Mouse (Mus musculus): ENCODE data around the gene Gpr26.

The Gpr26 gene

DNA sequence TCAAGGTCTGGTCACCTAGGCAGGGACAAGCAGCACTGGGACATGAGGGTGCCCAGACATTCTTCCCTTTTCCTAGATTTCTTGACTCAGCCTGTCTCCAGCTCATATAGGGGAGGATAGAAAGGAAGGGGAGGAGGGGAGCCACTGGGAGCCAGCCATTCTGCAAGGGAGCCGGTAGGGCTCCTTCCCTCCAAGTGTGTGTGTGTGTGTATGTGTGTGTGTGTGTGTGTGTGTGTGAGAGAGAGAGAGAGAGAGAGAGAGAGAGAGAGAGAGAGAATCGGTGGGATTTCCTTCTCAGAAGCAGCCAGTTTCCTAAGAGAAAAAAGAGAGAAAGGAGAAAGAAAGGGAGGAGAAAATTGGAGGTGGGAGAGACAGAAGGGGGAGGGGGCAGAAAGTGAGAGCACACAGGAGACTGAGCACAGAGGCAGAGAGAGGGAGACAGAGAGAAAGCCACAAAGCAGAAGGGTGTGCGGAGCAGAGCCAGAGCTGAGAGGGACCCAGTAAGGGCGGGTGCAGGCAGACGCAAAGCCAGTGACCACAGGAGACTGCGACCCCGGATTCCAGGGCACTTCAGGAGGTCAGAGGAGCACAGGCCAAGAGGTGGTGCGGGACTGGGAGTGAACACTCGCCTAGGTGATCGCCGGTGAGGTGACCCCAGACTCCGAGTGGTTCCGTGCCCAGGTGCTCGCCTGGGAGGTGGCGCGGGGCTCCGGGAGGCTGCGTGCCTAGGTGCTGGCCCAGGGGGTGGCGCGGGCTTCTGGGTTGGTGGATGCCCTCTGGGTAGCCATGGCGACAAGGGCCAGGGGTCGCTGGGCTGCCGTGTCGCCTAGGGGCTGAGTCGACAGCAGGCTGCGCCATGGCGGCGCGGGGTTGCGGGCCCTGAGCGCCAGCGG, at the start of gene Gpr26:
Gene Gpr26, plus strand, starts transcription at position 438 of the 893 bp plus-strand sequence.
- no peak for DNase-seq

DNA sequence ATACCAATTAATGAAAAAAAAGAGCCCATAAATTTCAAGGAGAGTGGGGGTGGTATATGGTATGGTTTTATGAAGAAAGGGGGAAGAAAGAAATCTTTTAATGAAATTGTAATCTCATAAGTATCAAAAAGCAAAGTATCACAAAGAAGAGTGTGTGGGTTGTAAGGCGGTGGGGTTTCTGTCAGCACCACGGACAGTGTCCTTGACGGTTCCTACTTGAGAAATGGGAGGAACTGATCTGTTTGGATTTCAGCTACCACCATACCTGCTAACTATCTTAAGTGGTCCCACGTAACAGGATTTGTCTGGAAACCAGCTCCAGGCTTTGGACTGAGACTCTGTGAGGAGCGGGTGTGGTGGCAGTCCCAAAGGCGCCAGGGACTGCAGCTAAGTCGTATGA, 48.9 kb upstream of the Gpr26 start:
- DNase-seq = no peak

DNA sequence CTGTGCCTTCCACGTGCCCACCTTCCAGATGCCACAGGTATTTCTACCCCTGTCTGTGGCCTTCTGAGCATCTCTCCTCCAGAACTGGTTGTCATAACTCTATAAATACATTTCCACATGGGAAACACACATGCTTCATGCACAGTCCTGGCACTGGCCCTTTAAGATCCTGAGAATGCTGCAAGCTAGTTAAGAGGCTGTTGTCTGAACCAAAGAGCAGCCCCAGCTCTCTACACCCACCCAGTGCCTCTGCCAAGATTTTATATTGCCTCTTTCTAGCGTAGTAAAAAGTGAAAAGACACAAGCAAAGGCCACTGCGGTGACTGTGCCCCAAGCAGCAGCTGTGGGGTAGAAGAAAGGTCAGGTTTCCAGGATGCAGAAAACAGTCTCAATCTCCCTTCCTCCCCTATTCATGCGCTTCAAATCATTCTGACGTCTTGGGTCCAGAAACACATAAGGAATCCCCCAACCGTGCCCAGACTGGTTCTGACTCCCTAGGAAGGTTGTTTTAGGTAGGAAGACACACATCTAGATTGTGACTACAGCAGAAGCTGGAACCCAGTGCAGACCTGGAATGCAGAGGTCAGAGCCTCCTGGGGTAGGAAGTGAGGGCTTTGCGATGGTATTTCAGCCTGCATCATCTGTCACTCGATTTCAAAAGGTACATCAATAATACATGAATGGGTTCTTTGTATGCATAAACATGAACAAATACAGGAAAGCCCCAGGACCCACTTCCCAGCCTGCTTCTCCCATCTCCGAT, 38.8 kb upstream of the Gpr26 start:
- no peak for DNase-seq

DNA sequence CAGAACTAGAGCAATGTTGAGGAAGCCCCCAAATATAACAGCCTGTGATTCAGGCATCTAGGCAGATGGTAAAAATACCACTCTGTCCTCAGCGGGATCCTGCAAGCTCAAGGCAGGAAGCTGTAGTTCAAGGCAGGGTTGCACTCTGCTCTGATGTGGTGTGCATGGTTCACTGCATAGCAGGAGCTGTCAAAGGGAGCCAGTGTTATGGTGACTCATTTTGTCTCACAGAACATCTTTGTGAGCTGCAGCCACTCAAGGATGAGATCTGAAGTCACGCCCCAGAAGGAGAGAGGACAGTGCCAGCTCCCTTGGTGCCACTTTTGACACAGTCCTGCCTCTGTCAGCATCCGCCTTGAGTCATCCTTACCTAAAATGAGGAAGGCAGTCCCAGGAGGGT, 28.6 kb upstream of the Gpr26 start:
- DNase-seq = no peak

DNA sequence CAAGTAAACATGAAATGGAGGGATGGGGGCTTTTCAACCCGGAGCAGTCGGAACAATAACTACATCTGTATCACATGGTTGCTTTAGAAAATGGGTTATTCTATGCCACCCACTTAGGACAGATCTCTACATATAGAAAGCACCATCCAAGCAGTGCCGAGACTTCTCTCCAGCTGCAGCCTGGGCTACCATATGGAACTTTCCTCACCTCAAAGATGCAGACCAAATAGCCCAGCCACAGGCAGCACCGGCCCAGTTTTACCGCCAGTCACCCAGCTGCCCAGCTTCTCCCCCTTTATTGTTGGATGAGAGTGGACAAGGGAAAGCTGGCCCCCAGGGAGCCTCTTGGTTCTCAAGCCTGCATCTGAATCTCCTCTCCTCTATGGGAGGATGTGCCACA, 15.1 kb upstream of the Gpr26 start:
- no peak for DNase-seq

DNA sequence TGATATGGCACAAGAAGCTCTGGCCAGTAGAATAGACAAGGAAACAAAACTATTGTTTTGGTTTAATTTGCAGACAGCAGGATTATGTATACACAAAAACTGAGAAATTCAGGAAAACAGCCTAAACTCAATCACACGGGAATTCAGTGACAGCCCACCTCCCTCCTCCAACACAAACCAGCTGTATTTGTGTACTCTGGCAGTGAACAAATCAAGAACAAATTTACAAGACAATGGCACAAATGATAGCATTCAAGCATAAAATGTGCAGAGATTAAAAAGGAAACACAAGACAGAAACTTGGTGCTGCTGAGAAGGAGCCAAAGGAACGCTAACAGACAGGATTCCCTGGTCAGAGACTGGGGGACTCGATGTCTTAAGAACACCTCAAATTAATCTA, 12.9 kb upstream of the Gpr26 start:
- DNase-seq = no peak

DNA sequence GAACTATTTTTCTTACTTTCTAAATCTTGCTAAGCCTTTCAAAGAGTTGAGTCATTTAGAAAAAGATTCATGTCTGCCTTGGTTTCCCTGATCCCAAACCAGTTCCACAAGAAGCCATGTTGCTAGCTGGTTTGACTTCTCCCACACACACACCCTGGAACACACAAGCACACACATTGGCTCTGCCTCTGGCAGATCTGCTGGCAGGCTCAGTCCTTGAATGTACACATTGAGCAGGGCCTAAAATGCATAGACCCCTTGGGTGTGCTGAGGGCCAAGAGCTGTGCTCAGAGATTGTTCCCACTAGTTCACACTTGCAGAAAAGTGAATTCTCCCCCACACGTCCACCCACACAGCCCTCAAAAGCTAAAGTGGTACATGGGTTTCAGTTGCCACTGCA, 7.6 kb upstream of the Gpr26 start:
- DNase-seq = no peak

DNA sequence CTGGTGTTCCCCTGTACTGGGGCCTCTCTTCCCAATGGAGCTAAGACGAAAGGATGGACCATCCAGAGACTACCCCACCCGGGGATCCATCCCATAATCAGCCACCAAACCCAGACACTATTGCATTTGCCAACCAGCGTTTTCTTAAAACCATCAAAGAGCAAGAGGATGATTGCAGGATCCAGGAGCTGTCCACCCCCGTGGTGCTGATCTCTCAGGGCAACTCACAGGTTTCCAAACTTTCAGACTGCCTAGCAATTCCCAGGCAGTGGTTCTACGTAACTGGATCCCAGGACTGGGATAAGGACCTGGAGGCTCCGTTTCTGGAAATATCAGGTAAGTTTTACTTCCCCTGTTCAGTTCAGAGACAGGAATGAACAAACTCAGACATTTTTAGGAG, 5.7 kb upstream of the Gpr26 start:
- DNase-seq = no peak

DNA sequence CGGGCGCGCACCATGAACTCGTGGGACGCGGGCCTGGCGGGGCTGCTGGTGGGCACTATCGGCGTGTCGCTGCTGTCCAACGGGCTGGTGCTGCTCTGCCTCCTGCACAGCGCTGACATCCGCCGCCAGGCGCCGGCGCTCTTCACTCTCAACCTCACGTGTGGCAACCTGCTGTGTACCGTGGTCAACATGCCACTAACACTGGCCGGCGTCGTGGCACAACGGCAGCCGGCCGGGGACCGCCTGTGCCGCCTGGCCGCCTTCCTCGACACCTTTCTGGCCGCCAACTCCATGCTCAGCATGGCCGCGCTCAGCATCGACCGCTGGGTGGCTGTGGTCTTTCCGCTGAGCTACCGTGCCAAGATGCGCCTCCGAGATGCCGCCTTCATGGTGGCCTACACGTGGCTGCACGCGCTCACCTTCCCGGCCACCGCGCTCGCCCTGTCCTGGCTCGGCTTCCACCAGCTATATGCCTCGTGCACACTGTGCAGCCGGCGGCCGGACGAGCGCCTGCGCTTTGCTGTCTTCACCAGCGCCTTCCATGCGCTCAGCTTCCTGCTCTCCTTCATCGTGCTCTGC, 745 bp downstream of the Gpr26 start:
- DNase-seq = no peak

DNA sequence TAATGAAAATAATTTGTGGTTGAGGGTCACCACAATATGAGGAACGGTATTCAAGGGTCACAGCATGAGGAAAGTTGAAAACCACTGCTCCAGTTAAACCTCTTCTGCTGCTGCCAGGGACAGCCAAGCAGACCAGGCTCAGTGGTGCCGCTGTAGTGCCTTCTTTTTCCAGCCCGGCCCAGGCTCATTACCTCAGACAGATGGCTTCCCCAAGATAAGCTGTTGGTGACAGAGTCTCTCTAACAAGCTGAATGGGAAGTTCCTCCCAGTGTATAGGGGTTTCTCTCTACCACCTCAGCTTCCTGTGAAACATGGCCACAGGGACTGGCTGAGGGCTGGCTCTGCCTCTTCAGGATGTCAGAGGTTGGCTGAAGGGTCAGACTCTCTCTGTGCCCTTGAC, 4.0 kb downstream of the Gpr26 start:
- DNase-seq = no peak

DNA sequence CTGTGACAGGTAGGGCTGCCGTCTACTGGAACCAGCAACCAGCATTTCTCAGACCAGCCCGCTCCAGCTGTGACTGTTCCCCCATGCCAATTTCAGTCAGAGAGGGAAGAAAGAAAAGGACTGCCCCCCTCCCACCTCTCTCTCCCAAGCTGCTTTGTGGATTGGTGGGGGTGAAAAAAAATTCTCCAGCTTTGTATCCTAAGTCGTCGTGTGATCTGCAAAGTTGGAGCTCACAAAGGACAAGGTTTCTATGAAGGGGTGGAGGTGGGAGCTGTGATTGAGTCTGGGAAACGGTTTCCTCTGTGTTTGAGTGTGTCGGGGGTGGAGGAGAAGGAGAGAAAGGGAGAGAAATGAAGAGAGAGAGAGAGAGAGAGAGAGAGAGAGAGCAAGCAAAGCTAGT, 9.6 kb downstream of the Gpr26 start:
- DNase-seq = no peak

DNA sequence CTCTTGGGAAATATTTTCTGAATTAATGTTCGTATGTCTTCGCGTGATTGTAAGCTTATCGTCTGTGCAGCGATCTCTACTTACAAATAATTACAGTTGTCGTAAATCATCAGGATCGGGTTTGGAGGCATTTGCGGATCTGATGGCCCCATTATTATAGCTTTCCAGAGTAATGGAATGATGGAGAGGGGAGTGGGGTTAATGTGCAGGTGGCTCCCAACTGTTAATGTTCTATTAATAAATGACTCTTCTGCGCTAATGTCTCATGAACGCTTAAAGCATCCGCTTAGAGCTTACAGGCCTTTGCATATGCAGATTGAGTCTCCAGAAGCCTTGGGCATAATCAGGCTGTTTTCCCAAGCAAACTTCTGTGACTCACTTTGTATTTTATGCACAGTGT, 12.3 kb downstream of the Gpr26 start:
- DNase-seq = no peak

DNA sequence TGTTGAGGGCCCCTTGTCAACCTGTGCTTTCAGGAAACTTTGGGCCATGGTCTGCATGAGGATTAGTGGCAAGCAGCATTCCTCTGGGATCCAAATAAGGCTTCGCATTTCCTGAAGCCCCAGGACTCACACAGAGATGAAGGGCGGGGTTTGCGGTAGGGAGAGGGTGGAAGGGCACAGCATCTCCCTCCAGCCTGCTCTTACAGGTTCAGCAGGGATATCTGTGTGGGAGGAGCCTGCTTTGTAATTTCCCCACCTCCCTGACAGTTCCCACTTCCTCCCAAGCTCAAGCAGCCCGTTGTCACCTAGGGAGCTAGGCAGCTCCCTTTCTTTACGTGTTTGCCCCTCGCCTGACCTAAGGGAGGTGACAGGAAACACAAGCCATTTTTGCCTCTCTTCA, 22.8 kb downstream of the Gpr26 start:
- no peak for DNase-seq

DNA sequence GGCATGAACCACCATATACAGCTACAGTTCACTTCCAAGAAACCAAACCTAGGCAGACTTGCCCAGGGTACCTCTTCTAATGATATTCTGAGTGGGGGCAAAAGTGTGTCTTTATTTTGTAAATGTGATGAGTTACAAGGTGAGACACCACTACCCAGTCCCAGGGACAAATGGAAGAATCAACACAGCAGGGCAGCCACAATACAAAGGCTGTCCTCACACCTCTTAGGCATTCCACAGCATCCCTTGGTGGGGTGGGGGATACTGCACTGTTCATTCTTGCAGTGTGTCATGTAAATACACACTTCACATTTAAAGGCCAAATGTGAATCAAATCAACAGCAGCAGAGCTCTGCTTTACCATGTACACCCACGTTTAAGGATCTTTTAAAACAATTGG, 26.0 kb downstream of the Gpr26 start:
- no peak for DNase-seq

DNA sequence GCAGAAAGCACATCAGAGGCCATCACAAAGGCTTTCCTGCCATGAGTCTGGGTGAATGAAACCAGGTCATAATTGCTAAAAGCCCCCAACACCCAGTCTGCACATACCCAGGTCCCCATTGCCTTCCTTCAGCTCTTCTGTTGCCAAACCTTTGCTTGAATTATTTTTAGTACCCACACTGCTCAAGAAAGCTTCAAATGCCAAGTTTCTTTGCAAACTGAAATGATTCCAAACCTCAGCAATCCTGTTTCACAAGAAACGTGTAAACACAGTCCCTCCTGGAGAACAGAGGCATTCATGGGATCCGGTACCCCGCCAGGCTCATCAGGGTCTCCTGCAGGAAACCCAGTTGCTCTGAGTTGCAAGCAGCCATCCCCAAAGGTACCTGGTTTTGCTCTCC, 26.6 kb downstream of the Gpr26 start:
- peak in 1 of 2 experiments; percentile 2 for DNase-seq

DNA sequence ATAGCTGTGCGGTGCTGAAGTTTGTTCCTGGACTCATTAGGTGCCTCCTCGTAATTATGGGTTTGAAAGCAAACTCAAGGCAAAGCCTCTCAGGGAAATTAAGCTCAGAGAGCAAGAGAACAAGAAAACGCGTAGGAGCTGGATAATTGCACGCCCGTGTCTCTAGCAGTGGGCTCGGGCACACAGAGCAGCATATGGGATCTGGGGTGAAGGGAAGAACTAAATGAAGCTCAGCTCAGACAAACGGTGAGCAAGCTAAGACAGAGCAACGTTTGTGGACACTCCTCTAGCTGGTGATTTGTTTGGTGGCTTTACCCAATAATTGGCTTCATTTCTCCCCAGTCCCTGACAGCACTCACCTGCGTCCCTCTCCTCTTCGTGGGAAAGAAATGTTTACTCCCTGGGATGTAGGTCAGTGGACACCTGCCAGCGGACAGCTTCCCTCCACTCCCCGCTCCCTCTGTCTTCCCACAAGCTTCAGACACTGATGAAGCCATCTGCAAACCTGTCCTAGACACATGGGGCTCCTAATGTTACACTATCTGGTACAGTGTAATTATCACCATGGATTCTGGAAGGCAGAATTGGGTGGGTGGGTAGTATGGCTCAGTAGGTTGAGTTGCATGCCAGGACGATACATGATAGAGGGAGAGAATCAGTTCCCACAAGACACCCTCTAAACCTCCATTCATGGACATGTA, 39.9 kb downstream of the Gpr26 start:
- no peak for DNase-seq

DNA sequence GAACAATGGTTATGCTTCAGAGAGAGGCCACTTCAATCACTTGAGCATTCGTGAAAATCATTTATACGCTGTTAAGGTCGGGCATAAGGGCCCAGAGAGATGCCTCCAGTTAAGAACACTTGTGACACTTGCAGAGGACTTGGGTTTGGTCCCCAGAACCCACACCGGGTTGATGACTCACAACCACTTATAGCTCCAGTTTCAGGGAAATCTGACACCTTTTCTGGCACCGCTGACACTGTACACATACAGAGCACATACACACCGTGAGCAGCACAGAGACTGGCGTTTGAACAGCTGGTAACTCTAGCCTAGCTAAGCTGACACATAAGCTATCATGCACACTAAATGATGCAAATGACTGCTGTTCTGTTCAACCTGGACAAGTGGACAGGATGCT, 42.7 kb downstream of the Gpr26 start:
- peak; percentile 22 to 55 for DNase-seq

DNA sequence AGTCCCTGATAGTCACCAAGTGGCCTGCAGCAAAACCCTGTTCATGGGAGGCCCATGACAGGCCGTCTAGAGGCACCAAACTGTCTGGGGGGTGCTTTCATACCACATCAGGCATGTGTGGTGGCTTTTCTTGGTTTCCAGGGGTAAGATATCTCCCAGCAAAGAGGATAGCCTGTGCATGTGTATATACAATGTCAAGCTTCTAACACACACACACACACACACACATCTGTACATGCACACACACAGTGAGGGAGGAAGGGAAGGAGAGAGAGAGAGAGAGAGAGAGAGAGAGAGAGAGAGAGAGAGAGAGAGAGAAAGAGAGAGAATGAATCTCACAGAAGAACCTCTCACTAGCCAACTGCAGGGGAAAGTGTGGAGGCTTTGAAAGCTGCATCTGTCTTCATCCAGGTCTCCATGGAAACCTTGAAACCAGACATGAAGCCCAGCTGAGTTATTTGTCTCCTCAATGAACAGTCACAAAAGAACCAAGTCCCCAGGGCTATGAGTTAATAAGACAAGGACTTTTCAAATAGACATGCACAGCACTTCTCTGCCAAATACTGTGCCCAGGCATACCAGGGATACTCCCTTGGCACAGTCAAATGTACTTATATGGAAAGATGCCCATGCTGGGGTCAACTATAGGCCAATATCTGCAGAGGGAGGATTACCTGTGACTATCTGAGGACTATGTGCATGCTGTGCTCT, 46.9 kb downstream of the Gpr26 start:
- no peak for DNase-seq

DNA sequence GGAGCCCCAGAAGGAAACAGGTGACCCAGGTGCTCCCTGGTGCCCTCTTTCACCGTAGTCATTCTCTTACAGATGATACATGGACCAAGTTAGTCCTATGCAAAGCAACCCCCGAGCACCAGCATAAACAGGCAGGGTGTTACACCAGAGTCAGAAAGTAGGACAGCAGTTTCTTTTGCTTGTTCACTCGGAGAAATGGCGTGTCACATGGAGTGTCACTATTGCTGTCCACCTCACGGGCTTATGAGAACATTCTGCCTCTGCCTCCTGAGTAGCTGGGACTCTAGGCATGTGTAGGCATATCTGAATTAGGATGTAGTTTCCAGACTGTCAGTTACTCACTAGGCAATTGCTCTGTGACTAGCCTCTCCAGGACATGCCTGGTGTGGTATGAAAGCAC, 47.7 kb downstream of the Gpr26 start:
- no peak for DNase-seq

DNA sequence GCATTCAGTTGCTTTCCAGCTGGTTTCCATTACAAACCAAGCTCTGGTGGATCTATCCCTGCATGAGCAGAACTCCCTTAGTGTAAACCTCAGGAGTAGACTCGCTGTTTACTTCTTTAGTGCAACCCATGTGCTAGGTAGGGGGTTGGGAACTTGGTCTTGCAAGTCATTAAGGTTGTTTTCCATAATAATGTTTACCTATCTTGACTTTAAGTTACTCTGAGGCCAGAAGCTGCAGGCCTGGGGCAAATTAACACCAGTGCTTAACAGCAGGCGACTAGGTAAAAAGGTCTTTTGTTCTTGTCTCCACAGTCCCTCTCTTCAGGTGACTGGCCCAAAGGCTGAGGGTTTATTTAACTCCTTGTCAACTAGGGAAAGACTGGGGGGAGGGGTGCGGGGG, 48.9 kb downstream of the Gpr26 start:
- no peak for DNase-seq

DNA sequence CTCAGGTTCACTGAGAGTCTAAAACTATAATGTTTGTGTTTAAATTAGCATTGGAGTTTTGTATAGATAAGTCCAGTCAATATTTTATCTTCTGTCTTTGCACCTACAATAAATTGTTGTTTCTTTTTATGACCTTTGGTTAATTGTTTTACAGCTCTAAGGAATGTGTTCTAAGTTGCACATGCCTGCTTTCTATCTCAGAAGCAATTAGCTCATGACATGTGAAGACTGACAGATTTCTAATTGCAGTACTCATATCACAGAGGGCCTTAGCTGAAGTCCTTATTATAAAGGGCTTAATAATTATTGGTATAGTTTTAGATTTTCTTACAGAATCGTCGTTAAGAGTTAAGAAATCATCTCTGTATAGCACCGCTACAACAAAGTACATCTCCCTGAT, 49.7 kb downstream of the Gpr26 start:
- no peak for DNase-seq

DNA sequence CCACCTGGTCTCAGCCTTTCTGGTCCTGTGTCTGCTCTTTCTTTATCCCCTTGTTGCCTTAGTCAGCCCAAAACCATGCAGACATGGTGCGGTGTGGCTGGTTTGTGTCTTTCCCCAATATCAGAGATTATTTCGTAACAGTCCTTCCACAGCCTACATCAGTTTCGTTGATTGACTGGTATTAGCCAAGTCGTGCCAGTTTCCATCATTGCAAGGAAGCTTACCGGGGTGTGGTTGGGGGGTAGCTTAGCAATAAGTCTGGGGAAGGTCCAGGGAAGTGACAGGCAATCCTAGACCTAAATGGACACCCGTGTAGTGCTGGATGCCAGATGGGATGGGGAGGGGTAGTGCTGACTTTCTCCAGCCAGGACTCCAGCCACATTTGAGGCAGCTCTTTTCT, 59.3 kb downstream of the Gpr26 start:
- no peak for DNase-seq

DNA sequence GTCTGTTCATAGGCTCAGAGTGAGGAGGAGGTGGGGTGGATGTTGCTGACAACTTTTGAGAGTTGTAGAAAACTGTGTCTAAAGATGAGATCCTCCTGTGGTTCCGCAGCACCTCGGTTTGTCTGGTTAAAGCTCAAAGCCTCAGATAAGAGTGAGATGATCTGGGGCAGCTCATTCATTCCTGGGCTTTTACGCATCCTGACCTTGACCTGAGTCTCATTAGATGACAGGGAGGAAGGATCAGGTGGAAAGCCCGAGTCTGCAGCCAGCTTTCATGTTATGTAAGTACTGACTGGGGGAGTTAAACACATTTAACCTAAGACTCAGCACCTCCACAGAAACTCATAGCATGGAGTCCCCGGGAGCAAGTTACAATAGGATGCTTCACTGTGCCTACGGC, 60.4 kb downstream of the Gpr26 start:
- DNase-seq = no peak

All from lung, adult 18-20 months (tissue).